Mouse (Mus musculus): ENCODE results near the gene Fasn. TPM values are rescaled to one million over a fixed set of nuclear protein-coding genes. Genes with fewer than 3 reads are reported as not detected.

Gene Fasn
- total RNA-seq, 2 experiments from 2014 or later: 6.8 to 20.0 TPM

DNA sequence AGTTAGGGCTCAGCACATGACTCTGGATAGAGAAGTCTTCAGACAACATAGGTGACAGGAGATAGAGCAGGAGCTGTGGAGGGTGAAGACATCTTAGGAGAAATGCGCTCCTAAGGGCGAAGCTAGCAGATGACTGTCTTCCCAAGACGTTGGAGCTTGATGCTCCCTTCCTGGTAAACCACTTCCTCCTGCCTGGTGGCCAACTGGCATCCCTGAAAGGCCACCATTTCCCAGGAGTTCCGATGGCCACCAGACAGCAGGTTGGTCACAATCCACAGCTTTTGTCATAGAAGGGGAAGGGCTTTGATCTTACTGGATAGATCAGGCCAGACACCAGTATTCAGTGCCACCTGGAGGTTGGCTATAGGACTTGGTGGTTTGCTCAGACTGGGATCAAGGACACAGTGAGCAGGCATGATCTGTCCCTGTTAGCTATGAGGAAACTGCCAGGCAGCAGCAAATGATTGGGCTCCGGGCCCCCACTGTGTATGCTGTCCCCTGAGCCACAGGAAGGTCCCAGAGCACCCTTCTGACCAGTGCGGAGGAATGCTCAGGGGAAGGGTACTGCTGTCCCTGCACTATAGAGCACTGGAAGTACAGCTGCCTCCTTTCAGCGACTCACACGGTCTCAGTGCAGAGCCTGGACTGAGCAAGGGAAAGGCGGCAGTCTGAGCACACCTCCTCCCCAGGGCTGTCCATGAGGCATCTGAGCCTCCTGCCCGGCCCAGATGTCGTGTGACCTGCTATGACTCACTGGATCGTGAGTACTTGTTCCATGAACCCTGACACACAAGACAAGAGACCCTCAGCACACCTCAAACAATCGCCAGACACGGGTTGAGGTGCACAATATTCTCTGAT is 62.3 kb downstream of the Fasn start:
- no peak for TF ChIP-seq CTCF (IDR thresholded peaks at IDR 0.05)
- Histone ChIP-seq H3K4me3 (no peak overlapping the region), H3K27ac (no peak overlapping the region)
- DNase-seq: no peak
- intact Hi-C loops (cut with DNase I): no loop called here

DNA sequence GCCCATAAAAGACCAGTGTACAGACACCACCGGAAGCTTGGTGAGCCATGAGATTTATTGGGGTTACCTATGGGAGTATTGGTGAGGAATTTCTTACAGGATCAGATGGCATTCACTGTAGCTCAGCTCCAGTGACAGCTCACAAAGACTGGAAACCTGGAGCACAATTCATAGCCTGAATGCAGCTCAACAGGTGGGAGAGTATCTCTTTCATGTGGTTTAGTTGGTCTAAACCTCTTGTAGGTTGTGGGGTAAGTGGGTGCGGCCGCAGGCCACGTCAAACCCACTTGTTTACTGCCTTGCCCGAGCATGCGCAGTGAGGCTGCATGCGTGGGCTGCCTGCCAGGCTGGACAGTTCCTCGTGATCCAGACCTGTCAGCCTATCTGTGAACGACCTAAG is 64.1 kb downstream of the Fasn start:
- intact Hi-C loops (cut with DNase I): no loop called here
- Histone ChIP-seq H3K27ac (no peak overlapping the region), H3K4me3 (no peak overlapping the region)
- no peak for TF ChIP-seq CTCF (IDR thresholded peaks at IDR 0.05)
- no peak for DNase-seq

Other genes with a start within 250 kb of the Fasn start
- gene Arhgdia, start 242.9 kb downstream of the Fasn start, total RNA-seq (2021): 10 to 100 TPM; 72.1 to 89.6 TPM
- 10 to 100 TPM; 36.0 to 44.7 TPM for gene Alyref, start 226.2 kb downstream of the Fasn start, total RNA-seq (2021)
- 10 to 100 TPM; 45.3 to 58.5 TPM for gene Anapc11, start 226.1 kb downstream of the Fasn start, total RNA-seq (2021)
- gene Npb, start 216.1 kb downstream of the Fasn start, total RNA-seq (2021): under 1 TPM in 1 of 2 experiments, not detected in 1; 0.78 TPM
- gene Pcyt2, start 206.6 kb downstream of the Fasn start, total RNA-seq (2021): 10 to 100 TPM; 30.6 to 39.2 TPM
- 1 to 10 TPM; 4.1 to 4.7 TPM for gene Sirt7, start 199.3 kb downstream of the Fasn start, total RNA-seq (2021)
- gene Mafg, start 190.9 kb downstream of the Fasn start, total RNA-seq (2021): 10 to 100 TPM; 53.1 to 68.2 TPM
- gene Pycr1, start 180.8 kb downstream of the Fasn start, total RNA-seq (2021): 1 to 10 TPM; 3.5 to 3.8 TPM
- 100 to 1,000 TPM; 109 to 157 TPM for gene Myadml2, start 176.4 kb downstream of the Fasn start, total RNA-seq (2021)
- not detected for gene Notum, start 163.4 kb downstream of the Fasn start, total RNA-seq (2021)
- 10 to 100 TPM; 31.2 to 32.4 TPM for gene Aspscr1, start 151.6 kb downstream of the Fasn start, total RNA-seq (2021)
- gene Cenpx, start 110.8 kb downstream of the Fasn start, total RNA-seq (2021): 10 to 100 TPM; 22.1 to 32.3 TPM
- 1 to 10 TPM; 3.6 to 4.4 TPM for gene Lrrc45, start 110.6 kb downstream of the Fasn start, total RNA-seq (2021)
- 1 to 10 TPM in 1 of 2 experiments, under 1 TPM in 1; 0.87 to 1.3 TPM for gene Rac3, start 103.1 kb downstream of the Fasn start, total RNA-seq (2021)
- 1 to 10 TPM; 6.3 to 8.6 TPM for gene Dcxr, start 97.3 kb downstream of the Fasn start, total RNA-seq (2021)
- gene Cbr2, start 92.4 kb downstream of the Fasn start, total RNA-seq (2021): 10 to 100 TPM in 1 of 2 experiments, 1 to 10 TPM in 1; 9.1 to 15.4 TPM
- 10 to 100 TPM; 15.7 to 22.2 TPM for gene Hmga1b, start 61.8 kb downstream of the Fasn start, total RNA-seq (2021)
- 10 to 100 TPM; 11.7 to 14.1 TPM for gene Rfng, start 40.3 kb downstream of the Fasn start, total RNA-seq (2021)
- 10 to 100 TPM; 57.9 to 65.2 TPM for gene Gps1, start 40.3 kb downstream of the Fasn start, total RNA-seq (2021)
- 10 to 100 TPM; 31.2 to 31.5 TPM for gene Dus1l, start 28.1 kb downstream of the Fasn start, total RNA-seq (2021)
- gene Ccdc57, start 108.3 kb upstream of the Fasn start, total RNA-seq (2021): 1 to 10 TPM; 3.4 to 3.6 TPM
- 100 to 1,000 TPM; 295 to 479 TPM for gene Slc16a3, start 123.9 kb upstream of the Fasn start, total RNA-seq (2021)
- gene Csnk1d, start 166.8 kb upstream of the Fasn start, total RNA-seq (2021): 10 to 100 TPM; 50.0 to 53.7 TPM
- gene Cd7, start 214.9 kb upstream of the Fasn start, total RNA-seq (2021): not detected
- not detected for gene Sectm1b, start 239.0 kb upstream of the Fasn start, total RNA-seq (2021)

Measured in gastrocnemius, adult 2 months (tissue).